Mouse (Mus musculus) embryonic facial prominence, embryonic 14.5 days (tissue): ENCODE data around the gene Slc18a2. TPM values are rescaled to one million over a fixed set of nuclear protein-coding genes. Genes with fewer than 3 reads are reported as not detected.

Experiments
- ATAC-seq: fragments of 200-750 bp; cut with Nextera tagmentation; 2 replicates; pipeline ENCODE4 v1.8.0; 2017; ENCODE audit warnings: low read depth, moderate number of reproducible peaks, moderate TSS enrichment
- DNase-seq: peaks from one replicate; pipeline ENCODE4 v3.0.0-alpha.2; 2015; ENCODE audit warnings: low spot score
- H3K27ac ChIP-seq: fragments of 300-500 bp; sonication (generic); replicated peaks from 2 replicates; pipeline ENCODE4 v1.5.1; 2014; ENCODE audit warnings: low read depth, mild to moderate bottlenecking, low read length, moderate library complexity
- H3K27me3 ChIP-seq: fragments of 300-500 bp; sonication (generic); replicated peaks from 2 replicates; pipeline ENCODE4 v1.6.1; 2014; ENCODE audit warnings: low read length; ENCODE audit not compliant: control insufficient read depth, insufficient read depth
- H3K36me3 ChIP-seq: fragments of 300-500 bp; sonication (generic); 2 replicates; pipeline ENCODE4 v1.6.1; 2014; ENCODE audit warnings: low read length, mixed read lengths; ENCODE audit not compliant: control insufficient read depth, insufficient read depth
- H3K4me1 ChIP-seq: fragments of 300-500 bp; sonication (generic); 2 replicates; pipeline ENCODE4 v1.6.1; 2014; ENCODE audit warnings: antibody characterized with exemption, low read length; ENCODE audit not compliant: control insufficient read depth, insufficient read depth
- H3K4me2 ChIP-seq: fragments of 300-500 bp; sonication (generic); 2 replicates; pipeline ENCODE4 v1.6.1; 2014; ENCODE audit warnings: low read depth, mild to moderate bottlenecking, low read length, moderate library complexity, mixed read lengths
- H3K4me3 ChIP-seq: fragments of 300-500 bp; sonication (generic); 2 replicates; pipeline ENCODE4 v1.5.1; 2014; ENCODE audit warnings: low read depth, mild to moderate bottlenecking, low read length
- H3K9ac ChIP-seq: fragments of 300-500 bp; sonication (generic); 2 replicates; pipeline ENCODE4 v1.6.1; 2014; ENCODE audit warnings: low read depth, mild to moderate bottlenecking, low read length, moderate library complexity, mixed read lengths
- H3K9me3 ChIP-seq: fragments of 300-500 bp; sonication (generic); 2 replicates; pipeline ENCODE4 v1.6.1; 2016; ENCODE audit warnings: low read length; ENCODE audit not compliant: control insufficient read depth
- WGBS: fragments of 180-500 bp; shearing (Covaris S2); extraction: QIAGEN DNeasy Blood & Tissue Kit; methylation state at CpG from one replicate; pipeline ENCODE4 v1.1.7; 2014; 5-methylcytosine and 5-hydroxymethylcytosine counted together
- polyA plus RNA-seq: library from polyadenylated mRNA; unstranded; fragments of >200 nt; fragmentation: Nextera tagmentation; extraction: Ambion mirVana; gene quantifications from 2 replicates; pipeline ENCODE4 v1.2.1, GENCODE M21; 2014

The Slc18a2 gene
- polyA plus RNA-seq, 1 experiment from 2014 or later: 7.9 TPM

DNA sequence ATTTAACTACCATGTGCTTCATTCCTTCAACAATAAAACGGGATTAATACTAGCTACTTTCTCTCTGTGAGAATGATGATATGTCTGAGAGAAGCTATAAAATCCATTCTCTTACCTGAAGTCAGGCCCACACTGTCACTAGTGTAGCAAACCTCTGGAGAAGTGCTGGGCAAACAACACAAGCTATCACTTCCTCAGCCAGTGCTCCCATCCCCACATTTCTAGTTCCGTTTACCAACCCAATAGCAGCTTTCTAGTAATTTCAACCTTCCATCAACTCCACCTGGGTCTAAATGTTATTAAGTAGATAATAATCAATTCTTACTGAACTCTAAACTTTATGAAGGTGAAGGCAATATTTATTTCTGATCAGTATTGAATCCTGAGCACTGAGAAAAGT lies 82.3 kb downstream of the Slc18a2 start:
- Histone ChIP-seq H3K9ac (peak overlapping the region; percentile 89), H3K27me3 (no peaks in the 10 kb centered on the region), H3K4me2 (peak overlapping the region; percentile 98), H3K4me3 (peak overlapping the region; percentile 95), H3K9me3 (no peaks in the 10 kb centered on the region), H3K36me3 (no peaks in the 10 kb centered on the region), H3K4me1 (peaks cover 29% of the 10 kb centered on the region), H3K27ac (no peak overlapping the region)
- ATAC-seq (no peak), DNase-seq (no peak)
- 34% methylated on average over 2 of the region's 2 CpGs for WGBS

DNA sequence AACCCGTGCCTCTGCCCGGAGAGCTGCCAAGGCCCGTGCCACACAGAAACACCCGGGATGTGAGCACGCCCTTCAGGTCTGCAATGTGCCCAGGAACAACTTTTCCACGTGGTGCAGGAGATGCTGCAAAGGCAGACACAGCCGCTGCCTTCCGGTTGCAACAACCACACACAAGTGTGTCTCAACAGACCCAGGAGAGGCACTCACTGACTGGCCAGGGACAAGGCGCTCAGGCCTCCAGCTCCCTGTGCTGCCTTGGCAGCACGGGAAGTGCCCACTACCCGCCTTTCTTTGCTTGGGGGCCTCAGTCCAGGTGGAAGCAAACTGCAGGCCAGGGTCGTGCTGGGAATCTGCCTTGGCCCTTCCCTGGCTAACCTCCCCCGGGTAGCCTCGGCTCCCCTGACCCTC lies 83.6 kb downstream of the Slc18a2 start:
- H3K9ac ChIP-seq: peak overlapping the region; percentile 89
- 0% methylated on average over 14 of the region's 14 CpGs for WGBS
- no peaks in the 10 kb centered on the region for H3K9me3 ChIP-seq
- ATAC-seq: no peak
- no peak overlapping the region for H3K27ac ChIP-seq
- H3K4me2 ChIP-seq: peak overlapping the region; percentile 98
- H3K4me1 ChIP-seq: peaks cover 29% of the 10 kb centered on the region
- H3K36me3 ChIP-seq: no peaks in the 10 kb centered on the region
- no peaks in the 10 kb centered on the region for H3K27me3 ChIP-seq
- DNase-seq: peak; percentile 22
- H3K4me3 ChIP-seq: peak overlapping the region; percentile 95

DNA sequence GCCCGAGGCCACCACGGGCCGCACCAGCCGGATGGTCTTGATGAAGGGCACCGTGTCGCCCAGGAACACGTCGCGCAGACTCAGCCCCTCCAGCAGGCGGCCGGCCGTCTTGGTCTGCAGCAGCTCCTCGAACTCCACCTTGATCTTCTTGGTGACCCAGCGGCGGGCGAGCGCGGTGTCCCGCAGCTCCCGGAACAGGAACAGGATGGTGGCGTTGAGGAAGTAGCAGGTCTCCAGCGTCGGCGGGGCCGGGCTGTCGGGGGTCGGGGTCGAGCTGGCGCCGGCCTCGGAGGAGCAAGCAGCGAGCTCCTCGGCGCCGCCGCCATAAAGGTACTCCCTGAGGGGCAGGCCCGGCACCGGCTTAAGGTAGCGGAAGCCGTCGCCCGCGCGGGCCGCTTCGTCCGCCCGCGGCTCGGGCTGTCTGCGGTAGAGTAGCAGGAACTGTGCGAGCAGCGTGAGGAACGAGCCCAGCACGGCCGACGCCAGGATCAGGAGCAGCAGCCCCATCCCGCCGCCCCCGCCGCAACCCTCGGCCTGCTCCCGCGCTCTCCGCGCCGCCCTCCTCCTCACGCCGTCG lies 84.5 kb downstream of the Slc18a2 start:
- Histone ChIP-seq H3K36me3 (no peaks in the 10 kb centered on the region), H3K4me2 (peak overlapping the region; percentile 98), H3K27me3 (no peaks in the 10 kb centered on the region), H3K4me1 (peaks cover 29% of the 10 kb centered on the region), H3K4me3 (peak overlapping the region; percentile 95), H3K27ac (peak overlapping the region; percentile 88), H3K9ac (peak overlapping the region; percentile 89), H3K9me3 (no peaks in the 10 kb centered on the region)
- DNase-seq (peak; percentile 31), ATAC-seq (peak; percentile 61)
- 0% methylated on average over 4 of the region's 70 CpGs for WGBS

Other genes with a start within 250 kb of the Slc18a2 start
- gene Shtn1, start 184.8 kb upstream of the Slc18a2 start, polyA plus RNA-seq: 6.9 and 7.0 TPM in 2 replicates
- gene Vax1, start 90.8 kb upstream of the Slc18a2 start, polyA plus RNA-seq: 0.26 TPM in 1 of 2 replicates, not detected in the other
- gene Kcnk18, start 41.7 kb upstream of the Slc18a2 start, polyA plus RNA-seq: 0.18 TPM in 1 of 2 replicates, not detected in the other
- gene Rps12-ps3, start 61.4 kb downstream of the Slc18a2 start, polyA plus RNA-seq: 31.0 and 42.8 TPM in 2 replicates
- gene Pdzd8, start 84.9 kb downstream of the Slc18a2 start, polyA plus RNA-seq: 15.1 and 15.7 TPM in 2 replicates
- gene Emx2, start 197.5 kb downstream of the Slc18a2 start, polyA plus RNA-seq: 6.9 and 7.5 TPM in 2 replicates